Mouse (Mus musculus) hindbrain, postnatal 0 days (tissue): Measurements from ENCODE around the gene Ltv1. TPM values are rescaled to one million over a fixed set of nuclear protein-coding genes. Genes with fewer than 3 reads are reported as not detected.

ENCODE experiments used
- ATAC-seq: fragments of 200-750 bp; cut with Nextera tagmentation; 2 replicates; pipeline ENCODE4 v1.8.0; 2017; ENCODE audit warnings: mild to moderate bottlenecking, moderate TSS enrichment, moderate library complexity
- DNase-seq: peaks from one replicate; pipeline ENCODE4 v3.0.0-alpha.2; 2015; ENCODE audit warnings: low spot score
- H3K27ac ChIP-seq: fragments of 300-500 bp; sonication (generic); 2 replicates; pipeline ENCODE4 v1.5.1; 2014; ENCODE audit warnings: mild to moderate bottlenecking
- H3K27me3 ChIP-seq: fragments of 300-500 bp; sonication (generic); 2 replicates; pipeline ENCODE4 v1.6.1; 2014; ENCODE audit warnings: low read length, mixed read lengths; ENCODE audit not compliant: insufficient read depth
- H3K36me3 ChIP-seq: fragments of 300-500 bp; sonication (generic); 2 replicates; pipeline ENCODE4 v1.6.1; 2014; ENCODE audit warnings: low read length, mixed read lengths; ENCODE audit not compliant: insufficient read depth
- H3K4me1 ChIP-seq: fragments of 300-500 bp; sonication (generic); 2 replicates; pipeline ENCODE4 v1.6.1; 2014; ENCODE audit warnings: antibody characterized with exemption, low read length, mixed read lengths; ENCODE audit not compliant: insufficient read depth
- H3K4me2 ChIP-seq: fragments of 300-500 bp; sonication (generic); 2 replicates; pipeline ENCODE4 v1.6.1; 2014; ENCODE audit warnings: low read depth, mild to moderate bottlenecking, low read length, moderate library complexity, mixed read lengths
- H3K4me3 ChIP-seq: fragments of 300-500 bp; sonication (generic); 2 replicates; pipeline ENCODE4 v1.5.1; 2014; ENCODE audit warnings: low read length
- H3K9ac ChIP-seq: fragments of 300-500 bp; sonication (generic); replicated peaks from 2 replicates; pipeline ENCODE4 v1.6.1; 2014; ENCODE audit warnings: mild to moderate bottlenecking, low read length, moderate library complexity, mixed read lengths
- H3K9me3 ChIP-seq: fragments of 300-500 bp; sonication (generic); 2 replicates; pipeline ENCODE4 v1.6.1; 2016; ENCODE audit warnings: low read length, mixed read lengths
- CTCF ChIP-seq: IDR thresholded peaks from 2 replicates; pipeline ENCODE4 v1.5.1; 2016; ENCODE audit warnings: antibody characterized with exemption, control low read depth, low read depth
- WGBS: fragments of 180-500 bp; shearing (Covaris S2); extraction: QIAGEN DNeasy Blood & Tissue Kit; methylation state at CpG from one replicate; pipeline ENCODE4 v1.1.7; 2014; 5-methylcytosine and 5-hydroxymethylcytosine counted together
- polyA plus RNA-seq: library from polyadenylated mRNA; unstranded; fragments of >200 nt; fragmentation: Nextera tagmentation; extraction: Ambion mirVana; gene quantifications from 2 replicates; pipeline ENCODE4 v1.2.1, GENCODE M21; 2015
- total RNA-seq: library from RNA; depleted of rRNA; stranded (reverse); fragments of >200 nt; gene quantifications from 2 replicates; pipeline ENCODE4 v1.2.3, GENCODE M21; 2014; rRNA removed

Ltv1 gene
- total RNA-seq (9.9 and 14.9 TPM in 2 replicates), polyA plus RNA-seq (25.6 and 28.2 TPM in 2 replicates)

GRCm38 (mm10) chr10:13192731-13193351, at the start of gene Ltv1:
TSS of gene Ltv1 (minus strand) at chr10:13193168.
- Histone ChIP-seq H3K4me3 (peak within 1 kb of the TSS; percentile 62), H3K27me3 (no peaks in the 10 kb centered on the region), H3K27ac (peak within 1 kb of the TSS; percentile 62), H3K9ac (peak within 1 kb of the TSS; percentile 65), H3K36me3 (no peaks in the 10 kb centered on the region; the same call in 1 of the 2 replicates), H3K9me3 (no peaks in the 10 kb centered on the region), H3K4me2 (peak within 1 kb of the TSS; percentile 61), H3K4me1 (no peaks in the 10 kb centered on the region)
- DNase-seq (peak; percentile 98), ATAC-seq (peak; percentile 100)
- WGBS = under 1% methylated on average over 43 of the region's 43 CpGs
- TF ChIP-seq CTCF = no peak

- Histone ChIP-seq H3K27ac (no peak overlapping the region), H3K9me3 (no peaks in the 10 kb centered on the region), H3K4me2 (no peak overlapping the region), H3K4me3 (no peak overlapping the region), H3K27me3 (no peaks in the 10 kb centered on the region), H3K4me1 (no peaks in the 10 kb centered on the region), H3K36me3 (no peaks in the 10 kb centered on the region), H3K9ac (no peak overlapping the region)
- TF ChIP-seq CTCF = no peak
- DNase-seq = no peak
- WGBS = 74% methylated on average over 4 of the region's 4 CpGs
- ATAC-seq = no peak
These were observed 47.5 kb upstream of the Ltv1 start for GRCm38 (mm10) chr10:13240431-13240830.

- ATAC-seq (no peak), DNase-seq (no peak)
- WGBS = 93% methylated on average over 4 of the region's 4 CpGs
- no peak overlapping the region for H3K4me3 ChIP-seq
- no peaks in the 10 kb centered on the region for H3K4me1 ChIP-seq
- no peaks in the 10 kb centered on the region for H3K27me3 ChIP-seq
- no peak overlapping the region for H3K4me2 ChIP-seq
- H3K27ac ChIP-seq = no peak overlapping the region
- H3K9ac ChIP-seq = no peak overlapping the region
- H3K9me3 ChIP-seq = no peaks in the 10 kb centered on the region
- TF ChIP-seq CTCF = no peak
- H3K36me3 ChIP-seq = no peaks in the 10 kb centered on the region
These were observed 45.2 kb upstream of the Ltv1 start for GRCm38 (mm10) chr10:13238188-13238587.

GRCm38 (mm10) chr10:13236866-13237265, 43.9 kb upstream of the Ltv1 start:
- WGBS = 90% methylated on average over 5 of the region's 5 CpGs
- no peak for ATAC-seq
- no peaks in the 10 kb centered on the region for H3K36me3 ChIP-seq

GRCm38 (mm10) chr10:13234503-13234902, 41.5 kb upstream of the Ltv1 start:
- DNase-seq (no peak), ATAC-seq (no peak)
- H3K9ac ChIP-seq = no peak overlapping the region
- H3K27ac ChIP-seq = no peak overlapping the region
- H3K27me3 ChIP-seq = no peaks in the 10 kb centered on the region
- no peaks in the 10 kb centered on the region for H3K9me3 ChIP-seq
- TF ChIP-seq CTCF = no peak
- no peak overlapping the region for H3K4me3 ChIP-seq
- no peaks in the 10 kb centered on the region for H3K36me3 ChIP-seq
- no peak overlapping the region for H3K4me2 ChIP-seq
- no peaks in the 10 kb centered on the region for H3K4me1 ChIP-seq
- WGBS = 47% methylated on average over 3 of the region's 3 CpGs

More at GRCm38 (mm10) chr10:13236866-13237265, 43.9 kb upstream of the Ltv1 start:
- DNase-seq = no peak
- Histone ChIP-seq H3K9me3 (no peaks in the 10 kb centered on the region), H3K27me3 (no peaks in the 10 kb centered on the region), H3K4me2 (no peak overlapping the region), H3K4me3 (no peak overlapping the region), H3K9ac (no peak overlapping the region), H3K4me1 (no peaks in the 10 kb centered on the region), H3K27ac (no peak overlapping the region)
- TF ChIP-seq CTCF = no peak

- 51% methylated on average over 10 of the region's 10 CpGs for WGBS
- no peak overlapping the region for H3K27ac ChIP-seq
- H3K4me3 ChIP-seq = no peak overlapping the region
- DNase-seq (no peak), ATAC-seq (no peak)
- H3K4me1 ChIP-seq = no peaks in the 10 kb centered on the region
- no peaks in the 10 kb centered on the region for H3K9me3 ChIP-seq
- no peak overlapping the region for H3K4me2 ChIP-seq
- no peak overlapping the region for H3K9ac ChIP-seq
- H3K36me3 ChIP-seq = no peaks in the 10 kb centered on the region
- H3K27me3 ChIP-seq = no peaks in the 10 kb centered on the region
- TF ChIP-seq CTCF = no peak
These were observed 41.0 kb upstream of the Ltv1 start for GRCm38 (mm10) chr10:13233941-13234340.

GRCm38 (mm10) chr10:13233143-13233622, 40.2 kb upstream of the Ltv1 start:
- H3K4me3 ChIP-seq = no peak overlapping the region
- no peaks in the 10 kb centered on the region for H3K36me3 ChIP-seq
- no peak; the same call in 1 of the 2 replicates for ATAC-seq
- H3K9ac ChIP-seq = no peak overlapping the region
- DNase-seq = no peak
- H3K9me3 ChIP-seq = no peaks in the 10 kb centered on the region
- H3K4me2 ChIP-seq = no peak overlapping the region
- no peak for TF ChIP-seq CTCF
- no peaks in the 10 kb centered on the region for H3K27me3 ChIP-seq
- WGBS = 45% methylated on average over 2 of the region's 2 CpGs
- no peak overlapping the region for H3K27ac ChIP-seq
- H3K4me1 ChIP-seq = no peaks in the 10 kb centered on the region
